Mouse (Mus musculus) olfactory bulb, adult 2 months (tissue): Measurements from ENCODE around the gene Phf2.

ENCODE experiments used
- CTCF ChIP-seq: fragments of 200-500 bp; IDR thresholded peaks from 2 replicates; pipeline ENCODE4 v1.5.1; 2012; ENCODE audit warnings: low read depth, mild to moderate bottlenecking, low read length, moderate library complexity; ENCODE audit not compliant: insufficient read depth
- POLR2A ChIP-seq: fragments of 200-500 bp; IDR thresholded peaks from 2 replicates; pipeline ENCODE4 v1.6.1; 2012; ENCODE audit warnings: mild to moderate bottlenecking, low read depth, low read length, moderate library complexity; ENCODE audit not compliant: insufficient read depth

DNA sequence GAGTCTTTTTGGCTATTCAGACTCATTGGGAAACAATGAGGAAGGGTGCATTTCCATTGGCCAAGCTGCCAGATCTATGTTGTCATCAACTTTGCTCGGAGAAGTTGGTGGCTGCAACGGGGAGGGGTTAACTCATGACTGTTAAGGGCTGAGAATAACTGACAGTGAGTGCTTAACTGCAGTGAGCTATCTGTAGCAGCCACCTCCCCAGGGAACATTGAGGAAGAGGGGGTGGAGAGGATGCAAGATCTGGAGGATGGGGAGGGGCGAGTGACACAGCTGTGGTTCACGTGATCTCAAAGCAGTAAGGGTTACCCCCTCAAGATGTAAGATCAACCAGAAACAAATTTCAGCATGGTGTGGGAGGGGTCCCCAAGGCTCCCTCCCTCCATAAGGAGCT lies 92.8 kb downstream of the Phf2 start:
- TF ChIP-seq CTCF (no peak), POLR2A (no peak)
